Mouse (Mus musculus) lung, postnatal 0 days (tissue): Measurements from ENCODE around the gene Cdh13. TPM values are rescaled to one million over a fixed set of nuclear protein-coding genes. Genes with fewer than 3 reads are reported as not detected.

Experiments used
- ATAC-seq: fragments of 200-750 bp; cut with Nextera tagmentation; 2 replicates; pipeline ENCODE4 v1.8.0; 2017; ENCODE audit warnings: moderate library complexity
- DNase-seq: peaks from one replicate; pipeline ENCODE4 v3.0.0-alpha.2; 2016; ENCODE audit warnings: low spot score
- H3K27ac ChIP-seq: fragments of 300-500 bp; sonication (generic); 2 replicates; pipeline ENCODE4 v1.5.1; 2014; ENCODE audit warnings: antibody characterized with exemption, mild to moderate bottlenecking, low read length, mixed read lengths
- H3K27me3 ChIP-seq: fragments of 300-500 bp; sonication (generic); replicated peaks from 2 replicates; pipeline ENCODE4 v1.6.1; 2014; ENCODE audit warnings: low read length, mixed read lengths; ENCODE audit not compliant: insufficient read depth
- H3K36me3 ChIP-seq: fragments of 300-500 bp; sonication (generic); 2 replicates; pipeline ENCODE4 v1.6.1; 2014; ENCODE audit warnings: low read length, mixed read lengths; ENCODE audit not compliant: insufficient read depth
- H3K4me1 ChIP-seq: fragments of 300-500 bp; sonication (generic); 2 replicates; pipeline ENCODE4 v1.6.1; 2014; ENCODE audit warnings: antibody characterized with exemption, low read depth, low read length, mixed read lengths; ENCODE audit not compliant: insufficient read depth
- H3K4me2 ChIP-seq: fragments of 300-500 bp; sonication (generic); replicated peaks from 2 replicates; pipeline ENCODE4 v1.6.1; 2014; ENCODE audit warnings: low read depth, mild to moderate bottlenecking, low read length, moderate library complexity, mixed read lengths
- H3K4me3 ChIP-seq: fragments of 300-500 bp; sonication (generic); 2 replicates; pipeline ENCODE4 v1.5.1; 2014; ENCODE audit warnings: low read depth, low read length
- H3K9ac ChIP-seq: fragments of 300-500 bp; sonication (generic); replicated peaks from 2 replicates; pipeline ENCODE4 v1.6.1; 2014; ENCODE audit warnings: low read depth, mild to moderate bottlenecking
- H3K9me3 ChIP-seq: fragments of 300-500 bp; sonication (generic); 2 replicates; pipeline ENCODE4 v1.6.1; 2016; ENCODE audit warnings: low read length, mixed read lengths
- CTCF ChIP-seq: IDR thresholded peaks from 2 replicates; pipeline ENCODE4 v1.5.1; 2016; ENCODE audit warnings: antibody characterized with exemption, mild to moderate bottlenecking
- EP300 ChIP-seq: IDR thresholded peaks from 2 replicates; pipeline ENCODE4 v1.6.1; 2016; ENCODE audit warnings: antibody characterized with exemption, mild to moderate bottlenecking, control low read depth
- WGBS: fragments of 180-500 bp; shearing (Covaris S2); extraction: QIAGEN DNeasy Blood & Tissue Kit; methylation state at CpG from one replicate; pipeline ENCODE4 v1.1.7; 2014; 5-methylcytosine and 5-hydroxymethylcytosine counted together
- polyA plus RNA-seq: library from polyadenylated mRNA; unstranded; fragments of >200 nt; fragmentation: Nextera tagmentation; extraction: Ambion mirVana; gene quantifications from 2 replicates; pipeline ENCODE4 v1.2.1, GENCODE M21; 2015

The Cdh13 gene
- polyA plus RNA-seq, 1 experiment from 2014 or later: 8.6 TPM

DNA sequence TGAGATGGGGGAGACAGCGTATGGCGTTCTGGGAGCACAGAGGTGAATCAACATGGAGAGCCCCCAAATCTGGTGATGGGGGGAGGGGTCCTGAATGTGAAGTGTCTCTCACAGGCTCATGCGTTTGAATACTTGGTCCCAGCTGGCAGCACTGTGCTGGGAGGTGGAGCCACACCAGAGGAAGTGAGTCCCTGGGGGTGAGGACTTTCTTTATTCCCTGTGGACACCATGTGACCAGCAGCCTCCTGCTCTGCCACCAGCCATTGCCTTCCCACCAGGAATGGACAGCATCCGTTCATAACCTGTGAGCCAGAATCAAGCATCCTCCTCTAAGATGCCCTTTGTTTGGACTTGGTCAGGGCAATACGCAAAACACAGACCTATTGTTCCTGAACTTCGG lies 788.8 kb downstream of the Cdh13 start:
- WGBS: 72% methylated on average over 6 of the region's 6 CpGs
- no peak overlapping the region for H3K27ac ChIP-seq
- H3K4me2 ChIP-seq: no peak overlapping the region
- no peaks in the 10 kb centered on the region for H3K27me3 ChIP-seq
- DNase-seq: no peak
- no peaks in the 10 kb centered on the region for H3K4me1 ChIP-seq
- H3K9ac ChIP-seq: no peak overlapping the region
- no peak for ATAC-seq
- H3K4me3 ChIP-seq: no peak overlapping the region
- no peaks in the 10 kb centered on the region for H3K36me3 ChIP-seq
- no peaks in the 10 kb centered on the region for H3K9me3 ChIP-seq
- TF ChIP-seq CTCF: no peak
- no peak for TF ChIP-seq EP300

DNA sequence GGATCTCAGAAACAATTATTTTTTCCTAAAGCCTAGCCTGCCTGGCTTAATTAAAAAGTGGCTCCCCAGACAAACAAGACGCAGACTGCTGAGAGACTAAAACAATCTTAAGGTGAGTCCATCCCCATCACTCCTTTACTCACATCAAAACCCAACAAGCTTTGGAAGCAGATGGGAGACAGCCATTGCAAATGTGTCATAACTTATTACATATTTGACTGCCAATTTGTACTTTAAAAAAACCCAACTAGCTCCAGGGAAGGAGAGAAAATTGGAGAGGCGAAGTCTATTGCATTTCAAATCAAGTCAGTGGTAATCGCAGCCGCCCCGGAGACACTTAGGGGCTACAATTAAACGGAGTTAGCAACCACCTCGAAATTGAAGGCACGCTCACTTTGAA lies 801.5 kb downstream of the Cdh13 start:
- Histone ChIP-seq H3K36me3 (no peaks in the 10 kb centered on the region), H3K9ac (no peak overlapping the region), H3K9me3 (no peaks in the 10 kb centered on the region), H3K4me3 (no peak overlapping the region), H3K27me3 (no peaks in the 10 kb centered on the region), H3K4me1 (no peaks in the 10 kb centered on the region), H3K4me2 (no peak overlapping the region), H3K27ac (no peak overlapping the region)
- ATAC-seq (no peak), DNase-seq (no peak)
- WGBS: 86% methylated on average over 8 of the region's 8 CpGs
- no peak for TF ChIP-seq EP300
- no peak for TF ChIP-seq CTCF

DNA sequence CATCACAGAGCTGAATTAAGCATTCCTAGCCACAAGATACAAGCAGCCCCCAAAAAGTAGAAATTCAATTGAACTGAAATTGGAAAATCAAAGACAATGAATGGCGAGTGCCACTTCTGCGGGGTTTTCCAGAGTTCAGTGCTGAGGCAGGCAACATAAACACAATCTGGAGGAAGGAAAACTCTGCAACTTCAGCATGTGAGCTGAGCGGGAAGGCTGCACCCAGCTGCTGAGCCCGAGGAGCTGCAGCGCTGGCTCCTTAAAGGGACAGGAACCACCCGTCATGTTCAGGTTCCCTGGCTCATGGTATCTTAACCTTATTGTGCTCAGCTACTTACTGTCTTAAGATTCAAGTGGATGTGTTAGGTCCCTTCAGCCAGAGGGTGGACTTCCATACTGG lies 814.7 kb downstream of the Cdh13 start:
- H3K27me3 ChIP-seq: no peaks in the 10 kb centered on the region
- H3K36me3 ChIP-seq: no peaks in the 10 kb centered on the region
- H3K4me2 ChIP-seq: no peak overlapping the region
- H3K27ac ChIP-seq: no peak overlapping the region
- DNase-seq: peak; percentile 39
- H3K9me3 ChIP-seq: no peaks in the 10 kb centered on the region
- ATAC-seq: no peak
- H3K4me3 ChIP-seq: no peak overlapping the region
- H3K4me1 ChIP-seq: no peaks in the 10 kb centered on the region
- no peak for TF ChIP-seq CTCF
- TF ChIP-seq EP300: no peak
- WGBS: 9% methylated on average over 6 of the region's 6 CpGs
- H3K9ac ChIP-seq: no peak overlapping the region

DNA sequence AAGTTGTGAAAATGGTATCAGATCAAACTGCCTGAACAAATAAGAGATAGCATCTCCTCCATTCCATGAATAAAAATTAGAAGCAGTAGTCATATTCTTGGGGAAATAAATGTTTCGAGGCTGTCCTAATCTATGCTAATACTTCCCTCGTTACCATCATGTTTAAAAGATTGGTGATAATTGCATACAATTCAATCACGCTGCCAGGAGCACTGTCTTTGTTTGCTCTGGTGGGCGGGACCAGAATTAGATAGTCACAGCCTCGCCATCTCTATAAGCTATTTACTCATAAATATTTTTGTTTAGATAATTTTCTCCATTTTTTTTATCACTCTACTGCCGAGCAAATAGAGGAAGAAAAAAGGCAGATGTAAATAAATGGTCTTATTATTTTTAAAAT lies 819.3 kb downstream of the Cdh13 start:
- WGBS: 74% methylated on average over 6 of the region's 6 CpGs

DNA sequence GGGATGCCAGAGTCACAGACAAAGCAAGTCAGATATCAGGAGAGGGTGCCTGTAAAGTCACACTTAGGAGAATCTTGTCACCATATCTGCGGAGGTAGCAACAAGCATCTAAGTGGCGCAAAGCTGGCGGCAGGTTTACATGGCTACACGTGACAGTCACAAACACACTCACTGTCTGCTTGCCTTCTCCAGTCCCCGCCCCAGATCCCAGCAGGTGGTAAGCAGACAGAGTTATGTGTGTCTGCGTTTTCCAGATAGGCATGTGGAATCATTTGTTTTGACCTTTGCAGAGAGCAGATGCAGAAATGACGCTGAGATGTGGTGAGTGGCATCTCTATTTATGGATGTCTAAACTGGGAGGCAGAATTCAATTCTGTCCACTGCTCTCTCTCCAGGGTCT lies 826.1 kb downstream of the Cdh13 start:
- H3K27me3 ChIP-seq: no peaks in the 10 kb centered on the region
- no peaks in the 10 kb centered on the region for H3K36me3 ChIP-seq
- H3K4me2 ChIP-seq: no peak overlapping the region
- DNase-seq (no peak), ATAC-seq (no peak)
- H3K27ac ChIP-seq: no peak overlapping the region
- WGBS: 71% methylated on average over 7 of the region's 7 CpGs
- H3K4me3 ChIP-seq: no peak overlapping the region
- H3K4me1 ChIP-seq: no peaks in the 10 kb centered on the region
- H3K9ac ChIP-seq: no peak overlapping the region
- H3K9me3 ChIP-seq: no peaks in the 10 kb centered on the region
- no peak for TF ChIP-seq EP300
- TF ChIP-seq CTCF: no peak

More for the DNA sequence above, 819.3 kb downstream of the Cdh13 start:
- no peak overlapping the region for H3K9ac ChIP-seq
- no peak for ATAC-seq
- DNase-seq: no peak
- no peak overlapping the region for H3K27ac ChIP-seq
- TF ChIP-seq CTCF: no peak
- no peak for TF ChIP-seq EP300
- H3K4me3 ChIP-seq: no peak overlapping the region
- no peaks in the 10 kb centered on the region for H3K9me3 ChIP-seq
- no peak overlapping the region for H3K4me2 ChIP-seq
- no peaks in the 10 kb centered on the region for H3K36me3 ChIP-seq
- H3K4me1 ChIP-seq: no peaks in the 10 kb centered on the region
- H3K27me3 ChIP-seq: no peaks in the 10 kb centered on the region

DNA sequence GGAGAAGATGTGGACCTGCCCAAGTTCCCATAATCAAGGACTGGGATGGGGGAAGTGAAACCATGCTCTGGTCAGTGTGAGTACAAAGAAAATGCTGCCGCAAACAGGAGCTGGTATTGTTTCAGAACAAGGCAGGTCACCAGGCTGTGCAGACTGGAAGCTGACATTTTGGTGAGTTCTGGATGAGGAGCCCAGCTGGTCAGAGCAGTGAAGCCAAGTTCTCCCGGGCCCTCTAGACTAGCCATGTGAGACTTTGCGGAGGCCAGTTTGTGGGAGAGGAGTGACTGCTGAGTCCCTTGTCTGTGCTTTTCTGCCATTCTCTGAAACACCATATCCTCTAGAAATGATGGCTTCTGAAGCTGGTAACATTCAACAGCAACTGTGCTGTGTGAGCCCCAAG lies 829.3 kb downstream of the Cdh13 start:
- Histone ChIP-seq H3K9ac (no peak overlapping the region), H3K4me1 (no peaks in the 10 kb centered on the region), H3K9me3 (no peaks in the 10 kb centered on the region), H3K27me3 (no peaks in the 10 kb centered on the region), H3K27ac (no peak overlapping the region), H3K4me3 (no peak overlapping the region), H3K4me2 (no peak overlapping the region), H3K36me3 (no peaks in the 10 kb centered on the region)
- DNase-seq: no peak
- no peak for ATAC-seq
- 86% methylated on average over 3 of the region's 3 CpGs for WGBS
- TF ChIP-seq CTCF (no peak), EP300 (no peak)

DNA sequence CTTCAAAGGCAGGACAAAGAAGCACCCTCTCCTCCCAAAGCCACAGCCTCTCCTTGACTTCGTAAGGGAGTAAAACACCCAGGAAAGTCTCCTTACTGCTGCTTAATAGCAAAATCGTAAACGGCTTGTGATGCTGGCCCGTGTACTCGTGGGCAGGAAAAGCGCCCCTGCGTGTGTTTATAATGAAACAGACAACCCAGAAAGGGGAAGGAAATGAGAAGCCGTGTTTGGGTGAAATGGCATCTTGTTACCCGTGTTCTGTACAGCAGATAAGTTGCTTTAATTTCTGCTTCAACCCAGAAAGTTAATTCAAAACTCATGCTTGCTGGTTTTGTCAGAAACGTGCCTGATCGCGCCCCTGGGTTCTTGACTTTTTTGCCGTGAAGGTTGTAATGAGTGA lies 837.7 kb downstream of the Cdh13 start:
- WGBS: 44% methylated on average over 13 of the region's 13 CpGs
- no peak for TF ChIP-seq CTCF
- TF ChIP-seq EP300: no peak
- no peak overlapping the region for H3K9ac ChIP-seq
- H3K9me3 ChIP-seq: no peaks in the 10 kb centered on the region
- no peaks in the 10 kb centered on the region for H3K4me1 ChIP-seq
- no peak overlapping the region for H3K4me3 ChIP-seq
- no peak for ATAC-seq
- H3K27me3 ChIP-seq: no peaks in the 10 kb centered on the region
- no peak overlapping the region for H3K27ac ChIP-seq
- no peak for DNase-seq
- H3K4me2 ChIP-seq: no peak overlapping the region
- no peaks in the 10 kb centered on the region for H3K36me3 ChIP-seq
